Mouse (Mus musculus) urinary bladder, postnatal 14 days (tissue): ENCODE data around the gene Dmrt1.
A peak's percentile ranks its signal among the peaks of the same experiment; 100 is the strongest.
"Not testable (repeated sequence)": the region's sequence is repeated elsewhere in the genome, so short reads cannot be mapped to it uniquely, and the experiment has no call there.

ENCODE experiments used
- DNase-seq: peaks from one replicate; pipeline ENCODE4 v3.0.0; 2021; ENCODE audit warnings: low spot score

The Dmrt1 gene

DNA sequence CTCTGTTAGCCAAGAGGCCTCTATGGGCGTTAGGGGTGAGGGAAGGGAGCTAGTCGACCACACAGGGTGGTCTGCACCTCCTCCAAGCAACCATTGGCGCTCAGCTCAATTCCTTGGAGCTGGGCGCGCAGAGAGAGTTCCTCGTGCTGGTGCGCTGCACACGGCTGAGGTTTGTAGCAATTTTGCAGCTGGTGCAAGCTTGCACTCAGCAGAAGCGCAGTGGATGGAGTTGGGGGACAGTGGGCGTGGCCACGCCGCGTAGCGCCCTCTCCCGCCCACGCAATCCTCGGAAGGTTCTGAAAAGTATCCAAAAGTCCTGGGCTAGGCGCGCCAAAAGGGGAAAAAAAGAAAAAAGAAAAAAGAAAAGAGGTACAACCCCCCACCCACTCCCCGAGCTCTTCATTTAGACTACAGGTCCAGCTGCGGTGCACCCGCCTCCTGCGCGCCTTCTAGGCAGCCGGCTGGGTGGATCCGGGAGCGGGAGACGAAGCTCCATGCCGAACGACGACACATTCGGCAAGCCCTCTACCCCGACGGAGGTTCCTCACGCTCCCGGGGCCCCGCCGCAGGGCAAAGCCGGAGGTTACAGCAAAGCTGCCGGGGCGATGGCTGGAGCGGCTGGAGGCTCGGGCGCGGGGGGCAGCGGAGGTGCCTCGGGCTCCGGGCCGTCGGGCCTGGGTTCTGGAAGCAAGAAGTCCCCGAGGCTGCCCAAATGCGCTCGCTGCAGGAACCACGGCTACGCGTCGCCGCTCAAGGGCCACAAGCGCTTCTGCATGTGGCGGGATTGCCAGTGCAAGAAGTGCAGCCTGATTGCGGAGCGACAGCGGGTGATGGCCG lies at the start of gene Dmrt1:
TSS of gene Dmrt1 (plus strand) at position 259 of the 837 bp plus-strand sequence.
- DNase-seq: no peak

DNA sequence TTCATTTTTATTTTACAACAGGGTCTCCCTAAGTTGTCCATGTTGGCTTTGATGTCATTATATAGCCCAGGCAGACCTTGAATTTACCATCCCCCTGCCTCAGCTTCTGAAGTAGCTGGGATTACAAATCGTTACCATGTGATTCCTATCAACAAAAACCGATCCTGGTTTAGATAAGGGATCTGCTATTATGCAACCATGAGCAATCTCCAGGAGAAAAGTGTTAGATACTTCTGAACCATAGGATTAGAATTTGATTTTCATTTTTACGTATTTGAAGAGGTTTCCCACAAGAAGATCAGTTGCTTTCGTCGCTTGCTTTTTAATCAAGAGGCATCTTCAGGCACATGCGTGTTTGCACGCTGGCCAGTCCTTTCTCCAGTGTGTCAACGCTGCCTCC lies 44.7 kb upstream of the Dmrt1 start:
- no peak for DNase-seq

DNA sequence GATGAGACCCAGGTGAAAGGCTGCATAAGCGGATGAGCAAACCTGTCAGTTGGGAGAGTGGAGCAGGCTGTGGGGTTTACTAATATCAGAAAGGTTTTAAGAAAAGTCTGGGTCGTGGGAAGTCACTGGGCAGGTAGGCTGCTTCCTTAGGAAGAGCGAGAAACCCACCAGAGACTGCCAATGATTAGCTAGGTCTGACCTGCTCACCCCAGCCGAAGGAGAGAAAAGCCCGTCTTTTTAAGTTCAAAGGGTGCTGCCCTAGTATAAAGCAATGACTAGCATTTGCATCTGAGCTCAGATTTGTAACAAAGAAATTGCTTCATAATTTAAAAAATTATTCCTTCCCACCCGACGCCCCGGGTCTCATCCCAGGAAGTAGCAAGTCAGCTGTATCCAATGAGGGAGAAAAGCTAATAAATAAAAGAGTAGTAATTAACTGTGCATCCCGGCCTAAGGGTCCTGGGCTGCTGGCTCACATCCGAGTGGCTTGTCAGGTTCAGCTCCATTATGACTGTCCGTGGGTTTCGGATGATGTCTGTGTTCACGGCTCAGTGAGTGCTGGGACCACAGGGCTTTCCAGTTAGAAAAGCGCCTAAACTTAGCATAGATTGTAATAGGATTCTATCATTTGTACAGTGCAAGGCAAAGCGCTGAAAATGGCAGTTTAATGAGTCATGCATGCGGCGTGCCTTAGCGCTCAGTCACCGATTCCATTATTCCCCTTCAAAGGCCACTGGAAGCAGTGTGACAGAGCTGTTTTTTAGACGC lies 43.7 kb upstream of the Dmrt1 start:
- no peak for DNase-seq

DNA sequence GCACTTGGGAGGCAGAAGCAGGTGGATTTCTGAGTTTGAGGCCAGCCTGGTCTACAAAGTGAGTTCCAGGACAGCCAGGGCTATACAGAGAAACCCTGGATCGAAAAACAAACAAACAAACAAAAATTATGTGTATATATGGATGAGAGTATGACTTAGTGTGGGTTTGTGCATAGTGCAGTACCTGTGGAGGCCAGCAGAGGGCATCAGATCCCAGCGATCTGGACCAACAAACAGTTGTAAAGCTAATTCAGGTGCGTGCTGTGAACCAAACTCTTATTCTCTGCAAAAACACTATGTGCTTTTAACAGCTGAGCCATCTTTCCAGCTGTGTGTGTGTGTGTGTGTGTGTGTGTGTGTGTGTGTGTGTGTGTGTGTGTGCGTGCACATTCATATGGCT lies 29.6 kb upstream of the Dmrt1 start:
- DNase-seq: not testable (repeated sequence)

DNA sequence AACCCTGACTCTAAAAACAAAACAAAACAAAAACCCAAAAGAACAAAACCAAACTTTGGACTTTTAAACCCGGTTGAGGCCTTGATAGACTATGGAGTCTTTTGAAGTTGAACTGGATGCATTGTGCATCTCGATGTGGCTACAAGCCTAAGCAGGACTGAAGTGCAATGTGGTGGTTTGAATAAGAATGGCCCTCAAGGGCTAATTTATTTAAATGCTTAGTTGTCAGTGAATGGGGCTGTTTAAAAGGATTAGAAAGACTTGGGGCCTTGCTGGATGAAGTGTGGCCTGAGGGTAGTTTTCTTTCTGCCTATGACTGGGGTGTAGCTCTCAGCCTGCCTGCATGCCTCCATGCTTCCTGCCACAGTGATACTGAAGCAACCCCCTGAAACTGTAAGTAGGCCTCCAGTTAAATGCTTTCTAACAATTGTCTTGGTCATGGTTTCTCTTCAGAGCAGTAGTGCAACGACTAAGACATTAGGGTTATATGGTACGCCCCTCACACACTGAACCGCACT lies 26.2 kb upstream of the Dmrt1 start:
- DNase-seq: no peak

DNA sequence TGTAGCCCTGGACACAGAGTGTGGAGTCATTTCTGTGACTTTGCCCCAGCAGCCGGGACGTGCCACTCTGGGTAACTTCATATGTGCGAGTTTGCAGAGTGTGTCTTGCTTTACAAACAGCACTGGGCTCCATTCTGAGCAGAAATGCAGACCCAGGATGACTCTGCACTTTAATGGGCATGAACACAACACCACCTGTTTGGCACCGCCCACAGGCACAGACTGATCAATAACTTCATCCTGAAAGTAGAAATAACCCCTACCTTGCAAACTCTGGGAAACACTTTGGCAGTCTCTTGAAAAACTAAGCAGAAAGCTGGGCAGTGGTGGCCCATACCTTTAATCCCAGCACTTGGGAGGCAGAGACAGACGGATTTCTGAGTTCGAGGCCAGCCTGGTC lies 24.6 kb upstream of the Dmrt1 start:
- DNase-seq: no peak

DNA sequence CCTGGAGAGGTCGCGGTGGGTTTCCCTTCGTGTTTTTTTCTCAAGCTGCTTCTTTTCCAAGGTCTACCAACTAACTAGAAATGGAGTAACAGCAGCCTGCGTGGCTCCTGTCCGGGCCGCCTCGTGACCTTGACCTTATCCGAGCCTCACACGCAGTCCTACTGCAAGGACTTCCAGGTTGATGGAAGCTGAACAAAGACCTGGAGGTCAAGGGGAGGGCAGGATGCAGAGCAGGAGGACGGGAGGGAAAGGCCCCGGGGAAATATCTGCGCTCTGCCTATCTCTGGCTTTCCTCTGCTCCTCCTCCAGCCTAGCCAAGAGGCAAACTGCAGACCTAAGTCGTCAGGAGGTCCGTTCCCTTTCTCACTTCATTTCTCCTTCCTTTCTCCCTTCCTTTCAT lies 18.9 kb upstream of the Dmrt1 start:
- no peak for DNase-seq

DNA sequence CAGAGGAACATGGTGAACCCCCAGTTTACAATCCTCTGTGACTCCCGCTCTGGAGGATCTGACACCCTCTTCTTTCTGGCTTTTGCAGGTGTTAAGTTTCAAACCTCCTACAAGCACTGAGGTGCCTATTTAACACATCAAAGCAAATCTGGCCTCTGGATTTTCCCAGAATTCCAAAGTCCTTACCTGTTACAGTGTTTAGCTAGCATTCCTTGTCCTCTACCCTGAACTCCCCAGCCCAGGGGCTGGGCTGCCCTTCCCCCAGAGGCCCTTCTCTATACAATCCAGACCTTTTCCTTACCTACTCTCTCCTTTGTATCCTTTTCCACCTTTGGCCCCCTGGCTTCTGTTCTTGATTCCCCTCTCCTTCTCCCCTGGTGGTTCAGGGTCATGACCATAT lies 18.1 kb upstream of the Dmrt1 start:
- no peak for DNase-seq

DNA sequence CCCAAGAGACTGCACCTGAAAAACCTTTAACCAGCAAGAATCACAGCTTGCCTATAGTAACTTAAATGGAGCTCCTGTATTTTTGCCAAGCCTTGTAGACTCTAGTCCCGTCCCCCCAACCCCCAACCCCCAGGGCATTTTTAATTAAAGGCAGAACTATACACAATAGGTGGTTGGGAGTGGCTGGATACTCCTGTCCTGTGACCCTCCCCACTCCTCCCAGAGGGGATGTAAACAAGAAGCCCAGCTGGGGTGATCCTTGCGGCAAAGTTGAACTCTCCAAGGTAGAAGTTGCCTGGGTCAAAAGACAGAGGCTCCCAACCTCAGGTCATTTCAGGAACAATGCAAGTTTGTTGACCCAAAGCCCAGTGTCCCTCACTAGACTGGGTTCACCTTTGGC lies 16.9 kb upstream of the Dmrt1 start:
- no peak for DNase-seq

DNA sequence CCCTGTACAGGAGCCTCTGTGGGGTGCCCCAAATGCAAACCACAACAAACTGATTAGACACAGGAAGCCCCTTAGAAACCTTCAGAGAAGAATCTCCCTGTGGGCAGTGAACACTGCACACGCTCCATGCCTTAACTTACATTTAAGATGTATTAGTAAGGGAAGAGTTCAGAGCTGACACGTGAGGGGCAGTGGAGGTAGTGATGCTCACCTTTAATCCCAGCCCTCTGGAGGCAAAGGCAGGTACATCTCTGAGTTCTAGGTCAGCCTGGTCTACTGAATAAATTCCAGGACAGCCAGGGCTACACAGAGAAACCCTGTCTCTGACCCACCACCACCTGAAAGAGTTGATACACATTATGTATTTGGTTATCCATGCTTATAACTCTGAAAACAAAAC lies 15.9 kb upstream of the Dmrt1 start:
- no peak for DNase-seq

DNA sequence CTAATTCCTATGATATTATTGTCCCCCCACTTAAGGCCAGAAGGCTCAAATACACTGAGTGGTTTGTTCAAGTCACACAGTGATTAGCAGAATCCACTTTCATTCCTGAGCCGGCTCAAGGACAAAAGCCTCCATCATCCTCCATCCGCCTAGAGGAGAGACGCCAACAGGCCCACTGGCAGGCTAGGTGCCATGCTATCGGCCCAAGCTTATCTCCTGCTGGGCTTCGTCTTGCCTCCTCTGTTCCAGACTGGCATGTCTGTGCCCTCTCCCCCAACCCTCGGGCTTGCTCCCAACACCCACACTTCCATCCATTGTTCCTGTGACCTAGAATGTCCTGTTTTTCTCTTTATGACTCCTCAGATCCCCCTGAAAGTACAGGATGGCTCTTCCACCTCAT lies 8.0 kb upstream of the Dmrt1 start:
- DNase-seq: no peak

DNA sequence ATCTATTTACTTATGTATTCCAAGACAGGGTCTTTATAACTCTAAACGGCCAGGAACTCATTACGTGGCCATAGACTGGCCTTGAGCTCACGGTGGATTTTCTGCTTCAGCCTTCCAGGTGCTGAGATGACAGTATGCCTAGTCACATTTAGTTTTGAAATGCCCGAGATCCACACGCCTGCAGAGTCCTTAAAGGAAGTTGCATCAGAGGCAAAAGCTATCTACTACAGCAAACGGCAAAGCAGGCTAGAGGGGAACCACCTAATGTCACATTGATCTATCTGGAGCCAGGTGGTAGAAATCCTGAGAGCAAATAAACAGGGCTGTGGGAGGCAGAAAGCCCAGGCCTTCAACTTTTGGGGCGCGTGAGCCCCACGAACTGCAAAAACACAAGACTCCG lies 540 bp upstream of the Dmrt1 start:
- DNase-seq: no peak

DNA sequence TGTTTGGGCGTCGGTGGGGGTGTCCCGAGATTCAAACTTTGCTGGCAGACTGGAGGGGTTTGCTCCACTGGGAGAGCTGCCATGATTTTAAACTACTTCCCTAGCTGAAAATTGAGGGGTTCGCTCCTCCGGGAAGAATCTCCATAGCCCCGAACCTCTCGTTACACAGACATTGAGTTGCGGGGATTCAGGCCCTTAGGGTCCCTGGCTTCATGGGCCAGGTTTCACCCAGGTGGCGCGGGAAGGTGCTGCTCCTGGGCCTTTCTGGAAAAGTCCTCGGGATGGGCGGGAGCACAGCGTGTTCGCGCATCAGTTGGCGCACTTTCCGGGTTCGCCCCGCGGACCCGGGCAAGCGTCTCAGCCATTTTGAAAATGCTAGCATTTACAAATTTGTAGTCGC lies 1.2 kb downstream of the Dmrt1 start:
- no peak for DNase-seq

DNA sequence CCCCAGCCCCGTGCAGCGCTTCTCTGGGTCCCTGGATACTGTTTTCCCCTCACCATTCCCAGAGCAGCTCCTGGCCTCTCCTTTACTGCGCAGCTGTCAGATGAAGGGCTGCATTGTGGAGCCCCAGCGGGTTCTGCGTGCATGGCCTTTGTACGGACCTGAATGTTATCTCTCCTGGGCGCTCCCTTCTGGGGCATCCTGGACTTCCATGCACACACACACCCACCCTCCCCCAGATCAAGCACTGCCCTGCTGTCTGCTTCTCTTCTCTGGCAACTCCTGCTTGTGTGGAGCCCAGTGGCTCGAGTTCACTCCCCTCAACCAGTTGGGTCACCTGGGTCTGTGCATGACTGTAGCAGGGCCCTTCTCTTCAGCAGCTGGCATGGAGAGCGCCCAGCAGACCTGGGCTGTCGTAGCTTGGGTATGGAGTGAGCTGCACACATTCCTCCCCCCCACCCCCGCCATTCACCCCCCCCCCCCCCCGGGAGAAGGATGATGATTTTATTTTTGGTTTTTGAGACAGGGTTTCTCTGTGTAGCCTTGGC lies 9.6 kb downstream of the Dmrt1 start:
- DNase-seq: no peak

DNA sequence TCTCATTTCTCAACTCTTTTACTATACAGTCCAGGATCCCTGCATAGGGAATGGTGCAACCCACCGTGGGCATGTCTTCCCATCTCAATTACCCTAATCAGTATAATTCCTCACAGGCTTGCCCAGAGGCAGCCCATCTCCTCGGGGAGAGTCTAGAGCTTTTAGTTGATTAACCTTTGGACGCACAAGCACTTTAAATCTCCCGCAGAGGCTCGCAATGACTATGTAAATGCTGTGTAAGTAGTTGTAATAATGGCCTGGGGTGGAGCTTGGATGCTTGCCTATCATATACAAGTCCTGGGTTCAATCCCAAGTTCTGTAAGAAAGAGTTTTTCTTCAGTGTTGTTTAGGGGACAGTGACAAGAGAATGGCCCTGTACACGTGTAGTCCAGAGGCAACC lies 18.7 kb downstream of the Dmrt1 start:
- DNase-seq: no peak

DNA sequence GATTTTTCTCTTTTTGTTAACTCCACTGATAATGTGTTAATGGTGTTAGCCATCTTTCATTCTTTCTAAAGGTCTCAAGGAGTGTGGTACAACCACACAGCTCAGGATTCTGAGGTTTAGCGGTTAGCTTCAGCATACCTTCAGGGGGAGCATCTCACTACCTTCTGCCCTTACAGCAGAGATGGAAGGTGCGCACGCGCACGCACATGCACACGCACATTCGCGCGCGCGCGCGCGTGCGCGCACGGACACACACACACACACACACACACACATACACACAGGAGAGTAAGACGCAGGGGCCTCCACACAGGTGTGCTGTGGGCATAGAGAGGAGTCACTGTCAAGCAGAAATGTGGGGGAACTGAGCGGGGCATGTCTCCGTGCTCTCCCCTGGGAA lies 20.3 kb downstream of the Dmrt1 start:
- no peak for DNase-seq

DNA sequence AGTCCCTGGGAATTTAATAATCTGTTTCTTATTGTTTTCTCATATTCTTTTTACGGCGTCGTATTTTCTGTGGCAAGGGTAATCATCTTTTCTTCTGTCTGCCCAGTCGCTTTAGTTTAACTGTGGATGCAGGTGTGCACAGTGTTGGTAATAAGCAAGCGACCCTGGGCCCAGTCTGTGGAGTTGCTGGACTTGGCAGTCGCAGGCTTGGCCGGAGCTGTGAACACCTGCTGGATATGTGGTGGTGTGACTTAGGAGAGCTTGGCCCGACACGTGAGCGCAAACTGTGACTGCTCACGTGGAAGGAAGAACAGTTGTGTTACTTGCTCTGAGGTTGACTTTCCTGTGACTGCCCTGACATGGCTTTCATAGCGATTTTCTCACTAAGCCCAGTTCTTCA lies 24.3 kb downstream of the Dmrt1 start:
- DNase-seq: no peak

DNA sequence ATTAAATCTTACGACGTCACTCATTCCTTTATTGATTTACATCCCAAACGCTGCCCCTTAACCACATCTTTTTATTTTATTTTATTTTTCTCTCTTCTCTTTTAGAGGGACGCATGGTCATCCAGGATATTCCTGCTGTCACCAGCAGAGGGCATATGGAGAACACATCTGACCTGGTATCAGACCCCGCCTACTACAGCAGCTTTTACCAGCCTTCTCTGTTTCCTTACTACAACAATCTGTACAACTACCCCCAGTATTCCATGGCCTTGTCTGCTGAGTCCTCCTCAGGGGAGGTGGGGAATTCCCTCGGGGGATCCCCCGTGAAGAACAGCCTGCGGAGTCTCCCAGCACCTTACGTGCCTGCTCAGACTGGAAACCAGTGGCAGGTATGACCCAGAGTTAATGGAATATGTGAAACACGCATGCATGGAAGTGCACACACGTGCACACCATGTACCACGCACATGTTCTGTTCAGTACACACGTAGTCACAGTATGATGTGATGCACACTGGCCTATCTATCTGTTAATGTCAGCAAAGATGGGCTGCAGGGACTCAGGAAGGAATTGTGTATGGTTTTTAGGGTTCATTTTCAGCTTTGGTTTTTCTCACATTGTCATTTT lies 40.4 kb downstream of the Dmrt1 start:
- peak; percentile 55 for DNase-seq

DNA sequence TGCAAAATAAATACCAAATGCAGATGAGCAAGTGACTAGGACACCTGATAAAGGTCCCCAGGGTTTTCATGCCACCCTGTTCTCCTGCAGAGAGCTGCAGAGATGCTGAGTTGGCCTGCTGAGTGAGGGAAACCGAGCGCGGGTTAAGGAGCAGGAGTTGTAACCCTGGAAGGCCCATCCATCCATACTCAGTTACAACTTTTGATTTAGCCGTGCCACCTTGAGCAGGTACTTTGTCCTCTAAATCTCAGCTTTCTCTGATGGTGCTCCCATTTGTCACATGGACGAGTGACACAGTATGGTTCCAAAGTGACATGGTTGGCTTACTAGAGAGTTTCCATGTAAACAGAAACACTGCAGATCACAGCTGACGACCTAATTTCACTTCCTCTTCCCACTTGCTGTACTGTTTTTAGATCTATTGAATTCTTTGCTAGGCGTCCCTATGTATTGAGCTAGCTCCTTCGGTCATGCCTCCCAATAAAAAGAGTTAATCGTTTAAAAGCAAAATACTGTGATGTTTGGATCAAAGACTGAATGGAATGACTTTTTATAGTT lies 41.7 kb downstream of the Dmrt1 start:
- no peak for DNase-seq

DNA sequence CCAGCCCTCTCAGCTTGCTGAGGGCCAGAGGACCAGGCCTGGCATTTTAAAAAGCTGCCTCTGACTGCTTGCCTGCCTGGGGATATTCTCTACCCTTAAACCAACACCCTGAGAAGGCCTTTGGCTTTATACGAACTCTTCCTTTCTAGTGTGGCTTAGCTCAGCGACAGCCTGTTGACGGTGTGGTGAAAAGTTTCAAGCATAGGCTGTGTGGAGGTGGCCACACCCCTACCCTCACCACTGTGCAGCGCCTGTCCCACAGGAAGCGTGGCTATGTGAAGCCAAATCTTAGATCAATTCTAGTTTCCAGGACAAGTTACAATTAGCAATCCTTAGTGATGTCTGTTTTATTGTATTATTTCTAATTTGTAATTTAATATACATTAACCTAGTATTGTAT lies 44.9 kb downstream of the Dmrt1 start:
- DNase-seq: no peak

DNA sequence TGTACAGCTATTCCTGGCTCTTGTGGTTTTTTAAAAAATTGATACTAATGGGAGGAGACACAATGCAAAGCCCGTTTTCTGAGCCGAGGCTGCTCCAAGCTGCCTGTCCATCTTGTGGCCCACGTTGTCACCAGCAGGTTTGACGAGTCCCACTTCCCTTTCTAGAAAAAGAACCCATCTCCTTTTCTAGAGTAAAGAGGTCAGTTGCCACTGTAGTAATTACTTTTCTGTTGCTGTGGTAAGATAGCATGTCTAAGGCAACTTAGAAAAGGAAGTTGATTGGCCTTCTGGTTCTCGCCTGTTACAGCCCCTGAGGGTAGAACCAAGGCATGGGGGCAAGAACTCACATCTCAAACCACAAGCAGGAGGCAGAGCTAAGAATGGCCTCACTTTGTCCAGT lies 45.6 kb downstream of the Dmrt1 start:
- no peak for DNase-seq

DNA sequence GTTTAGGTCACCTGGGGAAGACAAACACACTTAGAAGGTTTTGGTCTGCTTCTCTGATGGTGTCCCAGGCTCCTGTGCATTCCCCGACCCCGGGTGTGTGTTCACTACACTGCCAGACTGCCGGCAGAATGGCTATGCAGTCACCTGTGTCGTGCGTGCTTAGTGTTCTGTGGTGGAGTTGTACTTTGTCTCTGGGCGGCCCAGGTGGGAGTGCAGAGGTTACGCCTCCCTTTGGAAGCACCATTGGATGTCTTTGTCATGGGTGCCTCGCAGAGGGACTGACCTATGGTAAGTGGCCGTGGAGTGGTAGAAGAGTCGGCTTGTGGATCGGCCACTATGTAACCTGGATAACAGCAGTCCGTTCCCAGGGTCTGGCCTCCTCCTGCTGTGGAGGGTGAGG lies 59.0 kb downstream of the Dmrt1 start:
- DNase-seq: no peak
